Mouse (Mus musculus): ENCODE measurements around the gene Marveld2. TPM values are rescaled to one million over a fixed set of nuclear protein-coding genes. Genes with fewer than 3 reads are reported as not detected.

Gene Marveld2
- polyA plus RNA-seq, 1 experiment from 2014 or later, result 5.3 TPM

DNA sequence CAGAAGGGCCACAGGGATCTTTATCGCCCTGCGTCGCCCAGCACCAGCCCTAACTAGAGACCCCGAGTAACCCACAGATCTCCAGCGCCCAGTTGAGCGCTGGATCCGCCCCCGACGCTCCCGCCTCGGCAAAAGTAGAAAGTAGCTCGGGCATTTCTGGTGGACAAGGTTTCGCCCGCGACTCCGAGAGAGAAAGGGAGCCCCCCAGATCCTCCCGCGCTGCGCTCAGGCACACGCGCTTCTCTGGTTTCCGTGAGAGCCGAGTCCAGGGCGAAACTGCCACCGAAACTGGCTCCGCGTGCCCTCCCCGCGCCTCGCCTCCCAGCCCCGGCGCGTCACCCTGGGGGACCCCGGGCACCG lies 64.8 kb downstream of the Marveld2 start:
- H3K4me3 ChIP-seq, result peak overlapping the region; percentile 87

DNA sequence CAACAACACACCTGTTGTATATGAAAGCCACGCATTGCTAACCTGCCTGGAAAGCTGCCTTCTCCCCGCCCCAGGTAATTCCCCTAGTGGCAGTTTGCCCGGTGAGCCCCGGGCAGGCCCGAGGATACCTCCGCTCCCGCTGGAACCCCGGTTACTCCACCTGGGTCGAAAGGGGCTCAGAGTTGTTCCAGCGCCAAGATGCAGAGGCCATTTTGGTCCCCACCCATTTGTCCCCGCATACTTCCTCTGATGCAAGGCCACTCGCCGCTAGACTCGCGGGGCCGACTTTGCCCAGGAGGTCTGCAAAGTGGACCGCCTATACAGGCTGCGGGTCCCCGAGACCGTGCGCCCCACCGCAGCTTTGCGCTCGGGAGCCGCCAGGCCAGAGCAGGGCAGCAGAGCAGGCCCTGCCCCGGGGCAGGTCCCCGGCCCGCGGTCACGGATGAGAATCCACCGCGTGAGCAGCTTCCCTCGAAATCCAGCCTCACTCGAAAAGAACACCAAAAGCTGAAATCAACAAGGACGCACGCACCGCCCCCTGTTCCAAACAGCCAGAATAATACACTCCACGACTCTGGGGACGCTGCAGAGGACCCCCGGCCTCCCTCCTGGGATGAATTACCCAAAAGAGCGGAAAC lies 65.3 kb downstream of the Marveld2 start:
- under 1% methylated on average over 41 of the region's 41 CpGs for WGBS
- Histone ChIP-seq H3K4me3 (peak overlapping the region; percentile 87), H3K27ac (peak overlapping the region; percentile 77), H3K9me3 (no peaks in the 10 kb centered on the region), H3K4me1 (peaks cover 19% of the 10 kb centered on the region), H3K36me3 (no peaks in the 10 kb centered on the region), H3K27me3 (ENCODE audit: insufficient read depth, poor library complexity, severe bottlenecking) (peaks cover 52% of the 10 kb centered on the region)
- no peak for DNase-seq (ENCODE audit: low spot score)

More for the DNA sequence above, 64.8 kb downstream of the Marveld2 start:
- under 1% methylated on average over 35 of the region's 35 CpGs for WGBS
- Histone ChIP-seq H3K27ac (peak overlapping the region; percentile 77), H3K36me3 (no peaks in the 10 kb centered on the region), H3K4me1 (peaks cover 19% of the 10 kb centered on the region), H3K27me3 (ENCODE audit: insufficient read depth, poor library complexity, severe bottlenecking) (peaks cover 52% of the 10 kb centered on the region), H3K9me3 (no peaks in the 10 kb centered on the region)
- DNase-seq (ENCODE audit: low spot score), result no peak

DNA sequence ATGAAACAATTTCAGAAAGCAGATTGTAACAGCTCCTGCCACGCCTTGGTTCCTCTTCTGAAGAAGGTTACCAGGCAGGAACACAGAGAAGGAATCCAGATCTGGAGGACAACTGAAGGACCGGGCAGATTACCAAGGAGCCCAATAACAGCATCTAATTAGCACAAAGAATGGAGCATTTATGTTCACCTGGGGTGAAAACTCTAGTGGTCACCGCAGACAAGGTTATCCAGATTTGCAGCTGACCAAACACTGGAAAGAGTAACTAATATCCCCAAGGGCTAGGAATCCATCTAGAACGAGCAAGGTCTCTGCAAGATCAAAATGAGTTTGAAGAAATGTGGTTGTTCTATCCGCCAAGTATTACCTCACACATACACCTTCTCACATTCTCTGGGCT lies 69.5 kb downstream of the Marveld2 start:
- Histone ChIP-seq H3K27ac (no peak overlapping the region), H3K27me3 (ENCODE audit: insufficient read depth, poor library complexity, severe bottlenecking) (peaks cover 30% of the 10 kb centered on the region), H3K36me3 (no peaks in the 10 kb centered on the region), H3K9me3 (no peaks in the 10 kb centered on the region), H3K4me1 (peaks cover 11% of the 10 kb centered on the region), H3K4me3 (no peak overlapping the region)
- WGBS, result 84% methylated on average over 5 of the region's 5 CpGs
- DNase-seq (ENCODE audit: low spot score), result no peak

Other genes starting within 250 kb of the Marveld2 start
- not detected in 2 replicates for gene Naip1, start 164.1 kb downstream of the Marveld2 start, polyA plus RNA-seq (2016; fragmentation: Nextera tagmentation; extraction: Ambion mirVana)
- gene Gtf2h2, start 124.4 kb downstream of the Marveld2 start, polyA plus RNA-seq (2016; fragmentation: Nextera tagmentation; extraction: Ambion mirVana), result 58.9 and 73.5 TPM in 2 replicates
- gene Ocln, start 64.3 kb downstream of the Marveld2 start, polyA plus RNA-seq (2016; fragmentation: Nextera tagmentation; extraction: Ambion mirVana), result 1.7 and 4.8 TPM in 2 replicates
- 271 and 304 TPM in 2 replicates for gene Ak6, start 34.0 kb upstream of the Marveld2 start, polyA plus RNA-seq (2016; fragmentation: Nextera tagmentation; extraction: Ambion mirVana)
- gene Rad17, start 34.1 kb upstream of the Marveld2 start, polyA plus RNA-seq (2016; fragmentation: Nextera tagmentation; extraction: Ambion mirVana), result 24.1 and 25.6 TPM in 2 replicates
- 12.4 and 12.8 TPM in 2 replicates for gene Taf9, start 34.6 kb upstream of the Marveld2 start, polyA plus RNA-seq (2016; fragmentation: Nextera tagmentation; extraction: Ambion mirVana)
- gene Ccdc125, start 52.7 kb upstream of the Marveld2 start, polyA plus RNA-seq (2016; fragmentation: Nextera tagmentation; extraction: Ambion mirVana), result 4.2 and 5.8 TPM in 2 replicates
- 86.2 and 106 TPM in 2 replicates for gene Cdk7, start 114.0 kb upstream of the Marveld2 start, polyA plus RNA-seq (2016; fragmentation: Nextera tagmentation; extraction: Ambion mirVana)
- 202 and 238 TPM in 2 replicates for gene Mrps36, start 127.7 kb upstream of the Marveld2 start, polyA plus RNA-seq (2016; fragmentation: Nextera tagmentation; extraction: Ambion mirVana)
- gene Cenph, start 158.9 kb upstream of the Marveld2 start, polyA plus RNA-seq (2016; fragmentation: Nextera tagmentation; extraction: Ambion mirVana), result 28.9 and 38.1 TPM in 2 replicates
- 295 and 306 TPM in 2 replicates for gene Ccnb1, start 169.6 kb upstream of the Marveld2 start, polyA plus RNA-seq (2016; fragmentation: Nextera tagmentation; extraction: Ambion mirVana)
- gene Slc30a5, start 216.5 kb upstream of the Marveld2 start, polyA plus RNA-seq (2016; fragmentation: Nextera tagmentation; extraction: Ambion mirVana), result 39.0 and 45.6 TPM in 2 replicates

Data from heart, embryonic 10.5 days (tissue).